Mouse (Mus musculus) cortical plate, adult 2 months (tissue): Measurements from ENCODE around the gene Prox1.

ENCODE experiments used
- CTCF ChIP-seq: fragments of 200-500 bp; IDR thresholded peaks from 2 replicates; pipeline ENCODE4 v1.5.1; 2011; ENCODE audit warnings: mild to moderate bottlenecking, control low read depth, low read length; ENCODE audit not compliant: insufficient read depth; ENCODE audit errors: extremely low read depth
- POLR2A ChIP-seq: fragments of 200-500 bp; IDR thresholded peaks from 2 replicates; pipeline ENCODE4 v1.6.1; 2011; ENCODE audit warnings: mild to moderate bottlenecking, low read length, control low read depth; ENCODE audit not compliant: insufficient read depth; ENCODE audit errors: extremely low read depth

- TF ChIP-seq CTCF = no peak
- no peak for TF ChIP-seq POLR2A
Measured at GRCm38 (mm10) chr1:190107587-190107986, 62.9 kb downstream of the Prox1 start.
